Mouse (Mus musculus): Measurements from ENCODE around the gene Rnf223. TPM values are rescaled to one million over a fixed set of nuclear protein-coding genes. Genes with fewer than 3 reads are reported as not detected.
A peak's percentile ranks its signal among the peaks of the same experiment; 100 is the strongest.

The Rnf223 gene
- 0.15 and 0.31 TPM in 2 replicates for polyA plus RNA-seq (2012; rRNA removed)

DNA sequence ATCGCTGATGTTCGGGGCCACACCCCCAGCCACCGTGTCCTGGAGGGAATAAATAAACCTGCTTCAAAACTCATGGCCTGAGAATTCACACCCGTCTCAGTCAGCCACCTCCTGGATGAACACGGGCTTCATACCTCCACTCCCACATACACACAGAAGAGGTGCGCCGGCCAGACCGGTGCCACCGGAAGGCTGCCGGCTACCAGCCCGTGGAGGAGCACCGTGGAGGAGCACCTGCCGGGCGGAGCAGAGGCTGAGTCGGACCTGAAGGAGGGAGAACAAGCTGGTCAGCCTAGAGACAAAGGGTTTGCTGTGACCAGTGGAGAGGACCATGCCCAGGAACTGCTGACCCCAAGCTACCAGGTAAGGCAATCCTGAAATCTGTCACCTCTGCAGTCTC is at the start of gene Rnf223:
TSS of gene Rnf223 (plus strand) at position 78 of the 400 bp plus-strand sequence.
- whole genome bisulfite sequencing, result 29% methylated on average over 15 of the region's 15 CpGs
- TF ChIP-seq CTCF (conservative IDR thresholded peaks at IDR 0.05; ENCODE audit: insufficient read depth, insufficient read length, low read depth, low read length) (no peak), POLR2A (IDR thresholded peaks at IDR 0.05; ENCODE audit: low read depth, low read length) (no peak)

DNA sequence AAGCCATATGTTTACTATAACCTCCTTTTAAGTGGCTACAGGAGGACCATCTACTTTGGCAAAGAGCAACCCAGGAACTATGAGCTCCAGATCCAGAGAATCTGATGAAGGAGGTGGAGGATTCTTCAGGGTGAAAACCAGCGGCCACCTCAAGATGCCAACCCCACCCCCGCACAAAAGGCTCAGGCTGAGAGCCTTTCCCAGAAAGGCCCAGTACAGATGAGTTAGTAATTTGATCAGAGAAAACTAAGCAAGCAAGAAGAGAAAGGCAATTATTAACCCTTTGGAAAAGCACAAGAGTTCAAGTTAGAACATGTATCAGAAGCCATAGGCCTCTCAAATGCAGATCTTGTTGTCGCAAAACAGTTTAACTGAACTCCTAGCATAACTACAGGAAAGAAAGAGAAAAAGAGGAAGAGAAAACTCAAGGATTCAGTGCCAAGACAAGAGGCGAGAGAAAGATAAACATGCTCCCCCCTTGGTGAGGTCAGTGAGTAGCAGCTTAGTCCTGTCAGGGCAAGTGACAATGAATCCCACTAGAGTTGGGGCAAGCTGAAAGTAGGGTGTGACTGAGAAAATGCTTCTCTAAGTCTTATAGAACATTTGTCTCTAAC is 47.6 kb upstream of the Rnf223 start:
- 30% methylated on average over 4 of the region's 4 CpGs for WGBS
- Histone ChIP-seq H3K27me3 (replicated peaks; ENCODE audit: control insufficient read depth, insufficient read depth, low read length) (no peaks in the 10 kb centered on the region), H3K36me3 (ENCODE audit: control insufficient read depth, insufficient read depth, low read length) (no peaks in the 10 kb centered on the region), H3K4me3 (ENCODE audit: insufficient read depth, low read depth, low read length) (peak overlapping the region; percentile 37), H3K4me1 (ENCODE audit: control insufficient read depth, insufficient read depth, low read length) (peaks cover 33% of the 10 kb centered on the region), H3K27ac (ENCODE audit: insufficient read depth, low read depth, low read length) (peak overlapping the region; percentile 95)
- DNase-seq, result peak; percentile 86
- TF ChIP-seq POLR2A (IDR thresholded peaks at IDR 0.05; ENCODE audit: low read depth, low read length), result no peak
- TF ChIP-seq CTCF (conservative IDR thresholded peaks at IDR 0.05; ENCODE audit: insufficient read depth, insufficient read length, low read depth, low read length), result no peak

More for the DNA sequence above, at the start of gene Rnf223:
- Histone ChIP-seq H3K4me1 (ENCODE audit: control insufficient read depth, insufficient read depth, low read length) (no peaks in the 10 kb centered on the region), H3K27me3 (replicated peaks; ENCODE audit: control insufficient read depth, insufficient read depth, low read length) (no peaks in the 10 kb centered on the region), H3K27ac (ENCODE audit: insufficient read depth, low read depth, low read length) (no peak within 1 kb of the TSS), H3K4me3 (ENCODE audit: insufficient read depth, low read depth, low read length) (no peak within 1 kb of the TSS), H3K36me3 (ENCODE audit: control insufficient read depth, insufficient read depth, low read length) (no peaks in the 10 kb centered on the region)
- DNase-seq, result no peak

DNA sequence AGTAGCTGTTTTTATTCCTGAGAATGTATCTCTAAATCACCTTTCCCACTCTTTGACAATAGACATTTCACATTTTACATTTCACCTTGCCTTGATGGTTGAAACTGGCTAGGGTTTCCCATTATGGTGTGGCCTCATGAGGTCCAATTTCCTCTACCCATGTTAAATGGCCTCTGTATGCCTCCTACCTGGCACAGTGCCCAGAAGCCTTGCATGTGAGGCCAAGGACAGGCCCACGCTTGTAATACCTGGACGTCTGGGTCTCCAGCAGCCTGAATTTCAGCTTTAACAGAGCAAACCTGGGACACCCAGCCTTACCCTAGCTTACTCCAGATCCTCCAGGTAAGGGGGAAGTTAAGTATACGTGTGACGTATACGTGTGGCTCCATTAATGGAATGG is 47.0 kb upstream of the Rnf223 start:
- WGBS, result 27% methylated on average over 5 of the region's 5 CpGs

DNA sequence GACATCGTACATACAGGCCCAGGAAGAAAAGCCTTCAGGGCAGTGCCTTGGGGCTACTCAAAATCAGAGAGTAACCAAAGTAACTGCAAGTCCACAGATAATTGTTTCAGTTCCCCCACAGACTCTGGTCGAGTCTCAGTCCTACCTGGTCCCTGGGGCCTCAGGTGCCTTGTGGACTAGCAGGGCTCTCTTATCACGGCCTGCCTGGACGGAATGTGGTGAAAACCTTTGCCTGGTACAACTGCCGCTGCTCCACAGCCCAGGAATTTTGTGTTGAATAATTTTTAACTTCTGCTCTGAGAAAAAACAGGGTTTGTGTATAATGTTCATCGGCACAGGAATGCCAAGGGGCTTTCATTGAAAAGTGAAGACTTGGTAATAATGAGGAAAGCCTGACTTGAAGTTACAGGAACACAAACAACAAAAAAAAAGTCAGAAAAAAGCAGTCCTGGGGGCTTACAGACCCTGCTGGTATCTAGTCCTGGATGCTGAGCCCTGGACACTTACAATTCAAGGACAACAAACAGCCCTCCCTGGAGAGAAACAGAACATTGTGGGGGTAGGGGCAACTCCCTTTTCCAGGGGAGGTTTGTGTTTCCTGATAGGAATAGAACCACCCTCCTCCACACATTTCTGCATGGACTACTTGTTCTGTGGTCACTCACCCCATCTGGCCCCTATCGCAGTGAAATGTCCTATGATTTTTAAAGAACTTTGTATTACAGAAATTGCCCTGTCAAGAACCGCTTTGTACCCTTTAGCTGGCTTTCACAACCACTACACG is 46.0 kb upstream of the Rnf223 start:
- 30% methylated on average over 9 of the region's 9 CpGs for WGBS
- peak overlapping the region; percentile 65 for H3K4me3 ChIP-seq (ENCODE audit: insufficient read depth, low read depth, low read length)

More for the DNA sequence above, 47.0 kb upstream of the Rnf223 start:
- peak overlapping the region; percentile 65 for H3K4me3 ChIP-seq (ENCODE audit: insufficient read depth, low read depth, low read length)
- no peaks in the 10 kb centered on the region for H3K27me3 ChIP-seq (replicated peaks; ENCODE audit: control insufficient read depth, insufficient read depth, low read length)
- peak overlapping the region; percentile 96 for H3K27ac ChIP-seq (ENCODE audit: insufficient read depth, low read depth, low read length)
- peak; percentile 95 for DNase-seq
- peaks cover 30% of the 10 kb centered on the region for H3K4me1 ChIP-seq (ENCODE audit: control insufficient read depth, insufficient read depth, low read length)
- TF ChIP-seq CTCF (conservative IDR thresholded peaks at IDR 0.05; ENCODE audit: insufficient read depth, insufficient read length, low read depth, low read length) (no peak), POLR2A (IDR thresholded peaks at IDR 0.05; ENCODE audit: low read depth, low read length) (no peak)
- no peaks in the 10 kb centered on the region for H3K36me3 ChIP-seq (ENCODE audit: control insufficient read depth, insufficient read depth, low read length)

DNA sequence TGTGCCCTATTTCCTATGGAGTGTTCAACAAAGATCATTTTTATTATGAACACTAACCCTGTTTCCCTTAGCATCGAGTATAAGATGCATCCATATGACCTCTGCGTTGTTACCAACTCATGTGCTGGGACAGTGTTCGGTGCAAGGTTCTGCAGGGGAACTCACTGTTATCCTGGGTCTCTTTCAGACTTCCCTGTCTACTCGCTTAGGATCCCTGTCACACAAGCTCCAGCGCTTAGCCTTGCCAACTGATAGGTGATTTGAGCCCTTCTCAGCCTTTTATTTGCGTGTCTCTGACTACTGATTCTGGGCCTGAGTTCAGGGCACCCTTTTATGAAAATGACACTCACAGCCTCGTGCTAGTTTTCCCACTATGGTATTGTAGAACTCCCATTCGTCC is 45.1 kb upstream of the Rnf223 start:
- peaks cover 20% of the 10 kb centered on the region for H3K4me1 ChIP-seq (ENCODE audit: control insufficient read depth, insufficient read depth, low read length)
- no peak overlapping the region for H3K4me3 ChIP-seq (ENCODE audit: insufficient read depth, low read depth, low read length)
- no peaks in the 10 kb centered on the region for H3K36me3 ChIP-seq (ENCODE audit: control insufficient read depth, insufficient read depth, low read length)
- DNase-seq, result no peak
- TF ChIP-seq POLR2A (IDR thresholded peaks at IDR 0.05; ENCODE audit: low read depth, low read length) (no peak), CTCF (conservative IDR thresholded peaks at IDR 0.05; ENCODE audit: insufficient read depth, insufficient read length, low read depth, low read length) (no peak)
- WGBS, result 87% methylated on average over 8 of the region's 8 CpGs
- peak overlapping the region; percentile 96 for H3K27ac ChIP-seq (ENCODE audit: insufficient read depth, low read depth, low read length)
- no peaks in the 10 kb centered on the region for H3K27me3 ChIP-seq (replicated peaks; ENCODE audit: control insufficient read depth, insufficient read depth, low read length)

More for the DNA sequence above, 46.0 kb upstream of the Rnf223 start:
- H3K27me3 ChIP-seq (replicated peaks; ENCODE audit: control insufficient read depth, insufficient read depth, low read length), result no peaks in the 10 kb centered on the region
- TF ChIP-seq POLR2A (IDR thresholded peaks at IDR 0.05; ENCODE audit: low read depth, low read length), result no peak
- no peak for TF ChIP-seq CTCF (conservative IDR thresholded peaks at IDR 0.05; ENCODE audit: insufficient read depth, insufficient read length, low read depth, low read length)
- H3K4me1 ChIP-seq (ENCODE audit: control insufficient read depth, insufficient read depth, low read length), result peaks cover 25% of the 10 kb centered on the region
- H3K27ac ChIP-seq (ENCODE audit: insufficient read depth, low read depth, low read length), result peak overlapping the region; percentile 96
- peak; percentile 88 for DNase-seq
- H3K36me3 ChIP-seq (ENCODE audit: control insufficient read depth, insufficient read depth, low read length), result no peaks in the 10 kb centered on the region

DNA sequence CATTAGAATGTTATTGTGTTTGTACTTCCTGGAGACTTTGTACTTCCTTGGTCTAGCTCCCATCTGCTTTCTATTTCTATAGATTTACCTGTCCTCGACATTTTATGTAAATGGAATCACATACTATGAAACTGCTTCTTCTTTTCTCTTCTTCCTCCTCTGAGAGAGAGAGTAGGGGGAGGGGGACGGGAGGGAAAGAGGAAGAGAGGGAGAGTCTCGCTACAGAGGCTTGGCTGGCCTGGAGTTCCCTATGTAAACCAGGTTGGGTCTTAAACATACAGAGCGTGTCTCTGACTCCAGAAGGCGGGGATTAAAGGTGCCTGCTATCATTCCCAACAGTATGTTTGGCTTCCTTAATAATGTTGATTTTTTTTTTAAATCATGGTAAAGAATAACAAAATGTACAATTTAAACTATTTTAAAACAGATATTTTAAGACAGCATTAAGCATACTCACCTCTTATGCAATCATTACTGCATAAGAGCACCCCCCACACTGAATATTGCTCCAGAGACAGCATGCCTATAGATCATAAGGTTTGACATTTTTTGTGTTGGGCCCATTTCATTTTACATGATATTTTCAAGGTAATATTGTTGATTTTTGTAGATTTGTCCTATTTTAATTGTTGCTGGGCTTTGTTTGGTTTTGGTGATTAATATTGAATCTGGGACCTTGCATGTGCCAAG is 42.8 kb upstream of the Rnf223 start:
- no peak overlapping the region for H3K27ac ChIP-seq (ENCODE audit: insufficient read depth, low read depth, low read length)
- TF ChIP-seq CTCF (conservative IDR thresholded peaks at IDR 0.05; ENCODE audit: insufficient read depth, insufficient read length, low read depth, low read length) (no peak), POLR2A (IDR thresholded peaks at IDR 0.05; ENCODE audit: low read depth, low read length) (no peak)
- peaks cover 17% of the 10 kb centered on the region for H3K4me1 ChIP-seq (ENCODE audit: control insufficient read depth, insufficient read depth, low read length)
- no peak overlapping the region for H3K4me3 ChIP-seq (ENCODE audit: insufficient read depth, low read depth, low read length)
- no peak for DNase-seq
- no peaks in the 10 kb centered on the region for H3K27me3 ChIP-seq (replicated peaks; ENCODE audit: control insufficient read depth, insufficient read depth, low read length)
- 63% methylated on average over 5 of the region's 5 CpGs for WGBS
- H3K36me3 ChIP-seq (ENCODE audit: control insufficient read depth, insufficient read depth, low read length), result no peaks in the 10 kb centered on the region

DNA sequence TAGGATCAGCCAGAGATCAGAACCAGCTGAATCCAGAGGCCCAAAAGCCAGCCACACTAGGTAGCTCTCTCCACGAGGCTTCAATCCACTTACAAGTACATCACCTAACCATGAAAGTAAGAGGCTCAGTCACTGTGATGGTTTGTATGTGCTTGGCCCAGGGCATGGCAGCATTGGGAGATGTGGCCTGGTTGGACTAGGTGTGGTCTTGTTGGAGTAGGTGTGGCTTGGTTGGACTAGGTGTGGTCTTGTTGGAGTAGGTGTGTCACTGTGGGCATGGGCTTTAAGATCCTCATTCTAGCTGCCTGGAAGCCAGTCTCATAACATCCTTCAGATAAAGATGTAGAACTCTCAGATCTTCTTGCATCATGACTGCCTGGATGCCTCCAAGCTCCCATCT is 39.1 kb upstream of the Rnf223 start:
- no peak overlapping the region for H3K27ac ChIP-seq (ENCODE audit: insufficient read depth, low read depth, low read length)
- 73% methylated on average over 1 of the region's 1 CpGs for WGBS
- no peaks in the 10 kb centered on the region for H3K36me3 ChIP-seq (ENCODE audit: control insufficient read depth, insufficient read depth, low read length)
- H3K4me3 ChIP-seq (ENCODE audit: insufficient read depth, low read depth, low read length), result no peak overlapping the region
- TF ChIP-seq CTCF (conservative IDR thresholded peaks at IDR 0.05; ENCODE audit: insufficient read depth, insufficient read length, low read depth, low read length) (no peak), POLR2A (IDR thresholded peaks at IDR 0.05; ENCODE audit: low read depth, low read length) (no peak)
- peaks cover 11% of the 10 kb centered on the region; the same call in 1 of the 2 replicates for H3K4me1 ChIP-seq (ENCODE audit: control insufficient read depth, insufficient read depth, low read length)
- no peak for DNase-seq
- H3K27me3 ChIP-seq (replicated peaks; ENCODE audit: control insufficient read depth, insufficient read depth, low read length), result no peaks in the 10 kb centered on the region
